Mouse (Mus musculus) kidney, embryonic 14.5 days (tissue): Measurements from ENCODE around the gene Tnrc6a. TPM values are rescaled to one million over a fixed set of nuclear protein-coding genes. Genes with fewer than 3 reads are reported as not detected.

Experiments used
- ATAC-seq: fragments of 200-750 bp; cut with Nextera tagmentation; 2 replicates; pipeline ENCODE4 v1.8.0; 2017; ENCODE audit warnings: moderate number of reproducible peaks, mild to moderate bottlenecking, moderate TSS enrichment, moderate library complexity; ENCODE audit not compliant: low FRiP score, low TSS enrichment
- H3K27ac ChIP-seq: fragments of 300-500 bp; sonication (generic); 2 replicates; pipeline ENCODE4 v1.5.1; 2014; ENCODE audit warnings: low read depth, mild to moderate bottlenecking, low read length, moderate library complexity, mixed read lengths
- H3K27me3 ChIP-seq: fragments of 300-500 bp; sonication (generic); 2 replicates; pipeline ENCODE4 v1.6.1; 2014; ENCODE audit warnings: mild to moderate bottlenecking, low read length; ENCODE audit not compliant: control insufficient read depth, insufficient read depth
- H3K36me3 ChIP-seq: fragments of 300-500 bp; sonication (generic); 2 replicates; pipeline ENCODE4 v1.6.1; 2014; ENCODE audit warnings: low read length, mixed read lengths; ENCODE audit not compliant: control insufficient read depth, insufficient read depth
- H3K4me1 ChIP-seq: fragments of 300-500 bp; sonication (generic); 2 replicates; pipeline ENCODE4 v1.6.1; 2014; ENCODE audit warnings: low read length, mixed read lengths; ENCODE audit not compliant: control insufficient read depth, insufficient read depth
- H3K4me2 ChIP-seq: fragments of 300-500 bp; sonication (generic); replicated peaks from 2 replicates; pipeline ENCODE4 v1.6.1; 2014; ENCODE audit warnings: low read depth, mild to moderate bottlenecking, low read length
- H3K4me3 ChIP-seq: fragments of 300-500 bp; sonication (generic); 2 replicates; pipeline ENCODE4 v1.5.1; 2014; ENCODE audit warnings: mild to moderate bottlenecking, low read length
- H3K9ac ChIP-seq: fragments of 300-500 bp; sonication (generic); 2 replicates; pipeline ENCODE4 v1.6.1; 2014; ENCODE audit warnings: low read depth, mild to moderate bottlenecking, low read length, moderate library complexity
- H3K9me3 ChIP-seq: fragments of 300-500 bp; sonication (generic); 2 replicates; pipeline ENCODE4 v1.6.1; 2016; ENCODE audit warnings: low read length; ENCODE audit not compliant: control insufficient read depth
- WGBS: fragments of 180-500 bp; shearing (Covaris S2); extraction: QIAGEN DNeasy Blood & Tissue Kit; methylation state at CpG from one replicate; pipeline ENCODE4 v1.1.7; 2014; 5-methylcytosine and 5-hydroxymethylcytosine counted together
- polyA plus RNA-seq: library from polyadenylated mRNA; unstranded; fragments of >200 nt; fragmentation: Nextera tagmentation; extraction: Ambion mirVana; gene quantifications from 2 replicates; pipeline ENCODE4 v1.2.1, GENCODE M21; 2014

Gene Tnrc6a
- polyA plus RNA-seq, 1 experiment from 2014 or later: 57.6 TPM

GRCm38 (mm10) chr7:123219781-123220632, 96.3 kb downstream of the Tnrc6a start:
- Histone ChIP-seq H3K9me3 (no peaks in the 10 kb centered on the region), H3K4me1 (peaks cover 5% of the 10 kb centered on the region; the same call in 1 of the 2 replicates), H3K27me3 (no peaks in the 10 kb centered on the region), H3K27ac (peak overlapping the region; percentile 32; the same call in 1 of the 2 replicates), H3K9ac (no peak overlapping the region), H3K36me3 (no peaks in the 10 kb centered on the region), H3K4me3 (no peak overlapping the region), H3K4me2 (no peak overlapping the region)
- 53% methylated on average over 13 of the region's 13 CpGs for WGBS
- peak; percentile 85 for ATAC-seq

- H3K27ac ChIP-seq: 0 out of 2 replicates have a peak overlapping the region, but pooled peaks have one; percentile 32
Measured at GRCm38 (mm10) chr7:123220633-123220942, 96.9 kb downstream of the Tnrc6a start.

GRCm38 (mm10) chr7:123224076-123224475, 100.4 kb downstream of the Tnrc6a start:
- 62% methylated on average over 9 of the region's 9 CpGs for WGBS
- Histone ChIP-seq H3K9me3 (no peaks in the 10 kb centered on the region), H3K9ac (no peak overlapping the region), H3K4me2 (no peak overlapping the region), H3K27ac (no peak overlapping the region), H3K27me3 (no peaks in the 10 kb centered on the region), H3K4me3 (no peak overlapping the region), H3K4me1 (peaks cover 5% of the 10 kb centered on the region; the same call in 1 of the 2 replicates), H3K36me3 (no peaks in the 10 kb centered on the region)
- no peak for ATAC-seq

More at GRCm38 (mm10) chr7:123220633-123220942, 96.9 kb downstream of the Tnrc6a start:
- peaks cover 5% of the 10 kb centered on the region; the same call in 1 of the 2 replicates for H3K4me1 ChIP-seq
- H3K4me2 ChIP-seq: no peak overlapping the region
- H3K27me3 ChIP-seq: no peaks in the 10 kb centered on the region
- no peak overlapping the region for H3K4me3 ChIP-seq
- peak; percentile 12; the same call in 1 of the 2 replicates for ATAC-seq
- no peaks in the 10 kb centered on the region for H3K36me3 ChIP-seq
- H3K9me3 ChIP-seq: no peaks in the 10 kb centered on the region
- WGBS: 34% methylated on average over 2 of the region's 2 CpGs
- H3K9ac ChIP-seq: no peak overlapping the region

GRCm38 (mm10) chr7:123225159-123225558, 101.5 kb downstream of the Tnrc6a start:
- WGBS: 80% methylated on average over 4 of the region's 4 CpGs
- Histone ChIP-seq H3K4me1 (peaks cover under 1% of the 10 kb centered on the region; the same call in 1 of the 2 replicates), H3K4me3 (no peak overlapping the region), H3K27ac (no peak overlapping the region), H3K9me3 (no peaks in the 10 kb centered on the region), H3K36me3 (no peaks in the 10 kb centered on the region), H3K27me3 (no peaks in the 10 kb centered on the region), H3K4me2 (no peak overlapping the region), H3K9ac (no peak overlapping the region)
- ATAC-seq: no peak

GRCm38 (mm10) chr7:123235449-123235848, 111.8 kb downstream of the Tnrc6a start:
- Histone ChIP-seq H3K4me2 (no peak overlapping the region), H3K27ac (no peak overlapping the region), H3K4me1 (no peaks in the 10 kb centered on the region), H3K27me3 (no peaks in the 10 kb centered on the region), H3K9ac (no peak overlapping the region), H3K9me3 (no peaks in the 10 kb centered on the region), H3K4me3 (no peak overlapping the region), H3K36me3 (no peaks in the 10 kb centered on the region)
- ATAC-seq: no peak
- WGBS: 24% methylated on average over 4 of the region's 4 CpGs

GRCm38 (mm10) chr7:123238621-123239020, 114.9 kb downstream of the Tnrc6a start:
- Histone ChIP-seq H3K4me1 (no peaks in the 10 kb centered on the region), H3K4me2 (no peak overlapping the region), H3K27me3 (no peaks in the 10 kb centered on the region), H3K9me3 (no peaks in the 10 kb centered on the region), H3K36me3 (no peaks in the 10 kb centered on the region), H3K4me3 (no peak overlapping the region), H3K27ac (no peak overlapping the region), H3K9ac (no peak overlapping the region)
- WGBS: 83% methylated on average over 4 of the region's 4 CpGs
- ATAC-seq: no peak

- Histone ChIP-seq H3K27me3 (no peaks in the 10 kb centered on the region), H3K4me2 (no peak overlapping the region), H3K27ac (no peak overlapping the region), H3K36me3 (no peaks in the 10 kb centered on the region), H3K9ac (no peak overlapping the region), H3K4me3 (no peak overlapping the region), H3K4me1 (no peaks in the 10 kb centered on the region), H3K9me3 (no peaks in the 10 kb centered on the region)
- WGBS: 73% methylated on average over 6 of the region's 6 CpGs
- no peak for ATAC-seq
Measured at GRCm38 (mm10) chr7:123240064-123240463, 116.4 kb downstream of the Tnrc6a start.

- ATAC-seq: no peak
- no peak overlapping the region for H3K9ac ChIP-seq
- WGBS: 84% methylated on average over 7 of the region's 7 CpGs
Measured at GRCm38 (mm10) chr7:123242241-123242640, 118.6 kb downstream of the Tnrc6a start.

GRCm38 (mm10) chr7:123244833-123245232, 121.1 kb downstream of the Tnrc6a start:
- Histone ChIP-seq H3K27ac (no peak overlapping the region), H3K27me3 (no peaks in the 10 kb centered on the region), H3K4me2 (no peak overlapping the region), H3K9ac (no peak overlapping the region), H3K4me1 (no peaks in the 10 kb centered on the region), H3K36me3 (no peaks in the 10 kb centered on the region), H3K9me3 (no peaks in the 10 kb centered on the region), H3K4me3 (no peak overlapping the region)
- WGBS: 86% methylated on average over 1 of the region's 1 CpGs
- ATAC-seq: no peak

More at GRCm38 (mm10) chr7:123242241-123242640, 118.6 kb downstream of the Tnrc6a start:
- no peaks in the 10 kb centered on the region for H3K27me3 ChIP-seq
- H3K36me3 ChIP-seq: no peaks in the 10 kb centered on the region
- H3K4me1 ChIP-seq: no peaks in the 10 kb centered on the region
- no peak overlapping the region for H3K4me2 ChIP-seq
- H3K9me3 ChIP-seq: no peaks in the 10 kb centered on the region
- H3K27ac ChIP-seq: no peak overlapping the region
- H3K4me3 ChIP-seq: no peak overlapping the region
